Mouse (Mus musculus): ENCODE measurements around the gene H2afy. TPM values are rescaled to one million over a fixed set of nuclear protein-coding genes. Genes with fewer than 3 reads are reported as not detected.
A peak's percentile ranks its signal among the peaks of the same experiment; 100 is the strongest.

The H2afy gene
- total and polyA plus RNA-seq, 2 experiments from 2014 or later: 134 to 163 TPM

- 65% methylated on average over 6 of the region's 6 CpGs for WGBS
- no peak overlapping the region for H3K9ac ChIP-seq (replicated peaks; ENCODE audit: low read length, poor library complexity, severe bottlenecking)
- TF ChIP-seq CTCF (IDR thresholded peaks at IDR 0.05): no peak
- H3K27me3 ChIP-seq (ENCODE audit: insufficient read depth, low read length): no peaks in the 10 kb centered on the region
- H3K9me3 ChIP-seq (ENCODE audit: low read length): no peaks in the 10 kb centered on the region
- H3K27ac ChIP-seq (ENCODE audit: low read depth, low read length): no peak overlapping the region
- no peaks in the 10 kb centered on the region for H3K4me1 ChIP-seq (ENCODE audit: insufficient read depth, low read length)
- H3K36me3 ChIP-seq (ENCODE audit: insufficient read depth, low read length): no peaks in the 10 kb centered on the region
- no peak for ATAC-seq (ENCODE audit: low FRiP score)
- H3K4me3 ChIP-seq (ENCODE audit: low read depth, low read length): no peak overlapping the region
- H3K4me2 ChIP-seq (ENCODE audit: low read depth, low read length, poor library complexity, severe bottlenecking): no peak overlapping the region
- DNase-seq (ENCODE audit: low spot score): peak; percentile 10
These were observed 27.6 kb upstream of the H2afy start for GRCm38 (mm10) chr13:56163751-56164150.

DNA sequence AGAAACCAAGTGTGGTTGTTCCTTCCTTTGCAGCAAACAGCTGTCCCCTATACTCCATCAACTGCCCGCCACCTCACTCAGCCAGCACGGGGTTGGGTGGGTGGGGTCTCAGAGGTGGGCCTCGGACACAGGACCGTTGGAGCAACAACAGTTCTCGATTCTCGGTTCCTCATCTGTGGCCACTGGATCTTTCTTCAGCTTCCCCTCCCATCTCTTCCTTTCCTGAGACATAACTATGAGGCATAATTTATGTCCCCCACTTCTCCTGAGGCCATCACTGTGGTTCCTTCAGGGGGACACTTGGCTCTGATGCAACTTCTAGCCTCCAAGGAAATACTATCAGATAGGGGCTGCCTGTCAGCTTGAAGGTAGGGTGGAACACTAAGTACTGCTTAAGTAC is 26.7 kb upstream of the H2afy start:
- no peak for TF ChIP-seq CTCF (IDR thresholded peaks at IDR 0.05)
- ATAC-seq (ENCODE audit: low FRiP score): no peak
- 90% methylated on average over 6 of the region's 6 CpGs for WGBS

GRCm38 (mm10) chr13:56159614-56160363 is 23.6 kb upstream of the H2afy start:
- H3K36me3 ChIP-seq (ENCODE audit: insufficient read depth, low read length): no peaks in the 10 kb centered on the region
- DNase-seq (ENCODE audit: low spot score) (no peak), ATAC-seq (ENCODE audit: low FRiP score) (no peak)
- no peaks in the 10 kb centered on the region; the same call in 1 of the 2 replicates for H3K27me3 ChIP-seq (ENCODE audit: insufficient read depth, low read length)
- H3K27ac ChIP-seq (ENCODE audit: low read depth, low read length): no peak overlapping the region
- WGBS: 64% methylated on average over 17 of the region's 17 CpGs
- no peak overlapping the region for H3K4me2 ChIP-seq (ENCODE audit: low read depth, low read length, poor library complexity, severe bottlenecking)
- TF ChIP-seq CTCF (IDR thresholded peaks at IDR 0.05): no peak
- no peaks in the 10 kb centered on the region for H3K4me1 ChIP-seq (ENCODE audit: insufficient read depth, low read length)
- no peak overlapping the region for H3K9ac ChIP-seq (replicated peaks; ENCODE audit: low read length, poor library complexity, severe bottlenecking)
- H3K4me3 ChIP-seq (ENCODE audit: low read depth, low read length): no peak overlapping the region
- no peaks in the 10 kb centered on the region for H3K9me3 ChIP-seq (ENCODE audit: low read length)

More for the DNA sequence above, 26.7 kb upstream of the H2afy start:
- Histone ChIP-seq H3K4me1 (ENCODE audit: insufficient read depth, low read length) (no peaks in the 10 kb centered on the region), H3K36me3 (ENCODE audit: insufficient read depth, low read length) (no peaks in the 10 kb centered on the region), H3K27me3 (ENCODE audit: insufficient read depth, low read length) (no peaks in the 10 kb centered on the region), H3K9ac (replicated peaks; ENCODE audit: low read length, poor library complexity, severe bottlenecking) (no peak overlapping the region), H3K4me3 (ENCODE audit: low read depth, low read length) (no peak overlapping the region), H3K27ac (ENCODE audit: low read depth, low read length) (no peak overlapping the region), H3K4me2 (ENCODE audit: low read depth, low read length, poor library complexity, severe bottlenecking) (no peak overlapping the region), H3K9me3 (ENCODE audit: low read length) (no peaks in the 10 kb centered on the region)
- no peak for DNase-seq (ENCODE audit: low spot score)

DNA sequence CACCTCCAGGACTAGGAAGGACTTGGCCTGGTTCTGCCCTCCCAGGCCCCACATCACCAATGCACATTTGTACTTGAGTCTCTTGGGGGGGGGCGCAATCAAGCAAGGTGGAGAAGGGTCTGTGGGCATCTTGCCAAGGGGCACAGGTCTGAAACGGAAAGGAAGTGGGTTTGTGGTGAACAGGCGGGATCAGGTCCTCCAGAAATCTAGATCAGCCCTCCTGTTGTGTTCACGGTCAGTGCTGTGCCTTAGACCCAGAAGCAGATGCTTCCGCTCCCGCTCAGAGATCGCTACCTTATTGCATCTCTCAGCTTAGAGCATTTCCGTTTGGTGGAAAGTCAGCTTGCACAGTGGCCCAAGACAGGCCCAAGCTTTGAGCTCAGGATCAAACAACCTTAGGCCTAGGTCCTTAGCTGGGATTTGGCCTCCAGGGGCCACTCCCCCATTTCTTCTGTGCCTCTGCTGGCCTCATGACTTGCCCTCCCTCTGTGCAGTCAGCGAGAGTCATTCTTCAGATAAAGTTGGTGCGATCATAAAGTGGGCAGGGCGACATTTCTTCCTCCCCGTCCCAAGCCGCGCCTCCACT is 22.9 kb upstream of the H2afy start:
- Histone ChIP-seq H3K27me3 (ENCODE audit: insufficient read depth, low read length) (no peaks in the 10 kb centered on the region; the same call in 1 of the 2 replicates), H3K9ac (replicated peaks; ENCODE audit: low read length, poor library complexity, severe bottlenecking) (no peak overlapping the region), H3K4me1 (ENCODE audit: insufficient read depth, low read length) (no peaks in the 10 kb centered on the region), H3K27ac (ENCODE audit: low read depth, low read length) (no peak overlapping the region), H3K9me3 (ENCODE audit: low read length) (no peaks in the 10 kb centered on the region), H3K4me2 (ENCODE audit: low read depth, low read length, poor library complexity, severe bottlenecking) (no peak overlapping the region), H3K36me3 (ENCODE audit: insufficient read depth, low read length) (no peaks in the 10 kb centered on the region), H3K4me3 (ENCODE audit: low read depth, low read length) (no peak overlapping the region)
- no peak for DNase-seq (ENCODE audit: low spot score)
- WGBS: 83% methylated on average over 14 of the region's 14 CpGs
- no peak for ATAC-seq (ENCODE audit: low FRiP score)
- no peak for TF ChIP-seq CTCF (IDR thresholded peaks at IDR 0.05)

DNA sequence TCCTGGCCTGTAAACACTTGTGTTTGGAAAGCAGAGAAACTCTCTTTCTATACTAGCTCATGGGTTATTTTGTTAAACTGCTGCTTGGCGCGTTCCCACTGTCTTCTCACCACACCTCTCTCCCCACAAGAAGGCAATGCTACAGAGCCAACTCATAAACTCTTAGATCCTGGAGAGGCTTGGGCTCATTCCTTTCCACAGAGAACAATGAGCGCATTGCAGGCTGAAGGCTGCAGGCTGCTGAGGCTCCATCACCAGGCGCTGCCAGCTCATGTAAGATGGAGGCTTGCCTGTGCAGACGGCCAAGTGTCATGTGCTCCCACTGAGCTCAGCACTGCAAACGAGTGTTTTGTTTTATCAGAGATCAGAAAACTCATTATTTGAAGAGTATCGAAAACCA is 19.5 kb upstream of the H2afy start:
- Histone ChIP-seq H3K36me3 (ENCODE audit: insufficient read depth, low read length) (no peaks in the 10 kb centered on the region), H3K9me3 (ENCODE audit: low read length) (no peaks in the 10 kb centered on the region), H3K4me3 (ENCODE audit: low read depth, low read length) (no peak overlapping the region), H3K27ac (ENCODE audit: low read depth, low read length) (no peak overlapping the region), H3K9ac (replicated peaks; ENCODE audit: low read length, poor library complexity, severe bottlenecking) (no peak overlapping the region), H3K4me1 (ENCODE audit: insufficient read depth, low read length) (0 out of 2 replicates have a peak, but pooled peaks cover 2% of the 10 kb centered on the region), H3K4me2 (ENCODE audit: low read depth, low read length, poor library complexity, severe bottlenecking) (no peak overlapping the region), H3K27me3 (ENCODE audit: insufficient read depth, low read length) (no peaks in the 10 kb centered on the region; the same call in 1 of the 2 replicates)
- 61% methylated on average over 7 of the region's 7 CpGs for WGBS
- no peak for TF ChIP-seq CTCF (IDR thresholded peaks at IDR 0.05)
- DNase-seq (ENCODE audit: low spot score): no peak
- ATAC-seq (ENCODE audit: low FRiP score): no peak

GRCm38 (mm10) chr13:56155048-56155447 is 18.9 kb upstream of the H2afy start:
- no peak for TF ChIP-seq CTCF (IDR thresholded peaks at IDR 0.05)
- Histone ChIP-seq H3K36me3 (ENCODE audit: insufficient read depth, low read length) (no peaks in the 10 kb centered on the region), H3K27me3 (ENCODE audit: insufficient read depth, low read length) (no peaks in the 10 kb centered on the region; the same call in 1 of the 2 replicates), H3K4me2 (ENCODE audit: low read depth, low read length, poor library complexity, severe bottlenecking) (no peak overlapping the region), H3K4me3 (ENCODE audit: low read depth, low read length) (no peak overlapping the region), H3K9ac (replicated peaks; ENCODE audit: low read length, poor library complexity, severe bottlenecking) (no peak overlapping the region), H3K9me3 (ENCODE audit: low read length) (no peaks in the 10 kb centered on the region), H3K27ac (ENCODE audit: low read depth, low read length) (no peak overlapping the region), H3K4me1 (ENCODE audit: insufficient read depth, low read length) (0 out of 2 replicates have a peak, but pooled peaks cover 2% of the 10 kb centered on the region)
- 67% methylated on average over 5 of the region's 5 CpGs for WGBS
- ATAC-seq (ENCODE audit: low FRiP score) (no peak), DNase-seq (ENCODE audit: low spot score) (no peak)
